Mouse (Mus musculus) bone marrow, adult 2 months (tissue): ENCODE measurements around the gene Prkar2a. TPM values are rescaled to one million over a fixed set of nuclear protein-coding genes. Genes with fewer than 3 reads are reported as not detected.

Experiments used
- H3K27ac ChIP-seq: fragments of 200-500 bp; 2 replicates; pipeline ENCODE4 v1.5.1; 2012; ENCODE audit warnings: low read depth, mild to moderate bottlenecking, control low read depth, inconsistent platforms, low read length; ENCODE audit not compliant: control insufficient read depth, poor library complexity, insufficient read depth
- H3K4me1 ChIP-seq: fragments of 200-500 bp; 2 replicates; pipeline ENCODE4 v1.6.1; 2011; ENCODE audit warnings: low read length; ENCODE audit not compliant: control insufficient read depth, insufficient read depth
- H3K4me3 ChIP-seq: fragments of 200-500 bp; replicated peaks from 2 replicates; pipeline ENCODE3; 2011; ENCODE audit warnings: mild to moderate bottlenecking, low read depth, low read length, control low read depth; ENCODE audit not compliant: control insufficient read depth
- CTCF ChIP-seq: fragments of 200-500 bp; IDR thresholded peaks from 2 replicates; pipeline ENCODE4 v1.5.1; 2011; ENCODE audit warnings: low read length, control low read depth; ENCODE audit not compliant: control insufficient read depth, insufficient read depth
- POLR2A ChIP-seq: fragments of 200-500 bp; IDR thresholded peaks from 2 replicates; pipeline ENCODE4 v1.6.1; 2011; ENCODE audit warnings: low read depth, mild to moderate bottlenecking, control low read depth, low read length, borderline replicate concordance; ENCODE audit not compliant: control insufficient read depth
- WGBS: fragments of 180-500 bp; shearing (Covaris S2); methylation state at CpG from one replicate; pipeline ENCODE4 v1.1.7; 2018; 5-methylcytosine and 5-hydroxymethylcytosine counted together
- polyA plus RNA-seq: library from polyadenylated mRNA; stranded (reverse); fragments of >200 nt; gene quantifications from 2 replicates; pipeline ENCODE4 v1.2.4, GENCODE M21; 2011; ENCODE audit warnings: low replicate concordance; ENCODE audit not compliant: missing spikeins, insufficient read depth, insufficient read length

The Prkar2a gene
- polyA plus RNA-seq, 1 experiment, result 10.6 TPM

GRCm38 (mm10) chr9:108688451-108688850 is 663 bp upstream of the Prkar2a start:
- Histone ChIP-seq H3K4me1 (no peaks in the 10 kb centered on the region), H3K4me3 (no peak overlapping the region), H3K27ac (no peak overlapping the region)
- 82% methylated on average over 9 of the region's 9 CpGs for WGBS
- no peak for TF ChIP-seq CTCF
- TF ChIP-seq POLR2A, result no peak

GRCm38 (mm10) chr9:108689993-108690392 is 879 bp downstream of the Prkar2a start:
- Histone ChIP-seq H3K4me3 (no peak overlapping the region), H3K4me1 (no peaks in the 10 kb centered on the region), H3K27ac (no peak overlapping the region)
- TF ChIP-seq CTCF, result no peak
- no peak for TF ChIP-seq POLR2A
- WGBS, result 82% methylated on average over 1 of the region's 1 CpGs

GRCm38 (mm10) chr9:108690914-108691313 is 1.8 kb downstream of the Prkar2a start:
- TF ChIP-seq CTCF (no peak), POLR2A (no peak)
- Histone ChIP-seq H3K4me3 (no peak overlapping the region), H3K4me1 (no peaks in the 10 kb centered on the region), H3K27ac (no peak overlapping the region)
- 77% methylated on average over 6 of the region's 6 CpGs for WGBS

GRCm38 (mm10) chr9:108691371-108691770 is 2.3 kb downstream of the Prkar2a start:
- Histone ChIP-seq H3K4me3 (peak overlapping the region; percentile 41), H3K27ac (0 out of 2 replicates have a peak overlapping the region, but pooled peaks have one; percentile 1), H3K4me1 (no peaks in the 10 kb centered on the region)
- TF ChIP-seq CTCF, result no peak
- TF ChIP-seq POLR2A, result no peak
- WGBS, result 24% methylated on average over 8 of the region's 8 CpGs

- H3K4me3 ChIP-seq, result peak overlapping the region; percentile 41
- H3K4me1 ChIP-seq, result no peaks in the 10 kb centered on the region
- under 1% methylated on average over 42 of the region's 42 CpGs for WGBS
- peak overlapping the region; percentile 60; the same call in 1 of the 2 replicates for H3K27ac ChIP-seq
- no peak for TF ChIP-seq POLR2A
- TF ChIP-seq CTCF, result no peak
Observed at GRCm38 (mm10) chr9:108691846-108692225, 2.7 kb downstream of the Prkar2a start.

GRCm38 (mm10) chr9:108692226-108693041 is 3.3 kb downstream of the Prkar2a start:
- Histone ChIP-seq H3K4me1 (no peaks in the 10 kb centered on the region), H3K4me3 (peak overlapping the region; percentile 74), H3K27ac (peak overlapping the region; percentile 60; the same call in 1 of the 2 replicates)
- under 1% methylated on average over 92 of the region's 92 CpGs for WGBS
- TF ChIP-seq POLR2A, result no peak
- no peak for TF ChIP-seq CTCF

GRCm38 (mm10) chr9:108693946-108694345 is 4.8 kb downstream of the Prkar2a start:
- no peak for TF ChIP-seq POLR2A
- no peak for TF ChIP-seq CTCF
- Histone ChIP-seq H3K4me3 (no peak overlapping the region), H3K4me1 (no peaks in the 10 kb centered on the region), H3K27ac (no peak overlapping the region)
- WGBS, result 61% methylated on average over 4 of the region's 4 CpGs

GRCm38 (mm10) chr9:108694533-108694932 is 5.4 kb downstream of the Prkar2a start:
- WGBS, result 93% methylated on average over 1 of the region's 1 CpGs
- TF ChIP-seq POLR2A, result no peak
- TF ChIP-seq CTCF, result no peak
- Histone ChIP-seq H3K4me1 (no peaks in the 10 kb centered on the region), H3K4me3 (no peak overlapping the region), H3K27ac (no peak overlapping the region)
